Mouse (Mus musculus): ENCODE data around the gene Herc3. TPM values are rescaled to one million over a fixed set of nuclear protein-coding genes. Genes with fewer than 3 reads are reported as not detected.
A peak's percentile ranks its signal among the peaks of the same experiment; 100 is the strongest.

Gene Herc3
- polyA plus RNA-seq, 1 experiment from 2014 or later, result 9.1 TPM

GRCm38 (mm10) chr6:58879572-58879971 is 48.3 kb downstream of the Herc3 start:
- no peak for DNase-seq (ENCODE audit: low spot score)
- H3K4me3 ChIP-seq, result no peak overlapping the region
- H3K27me3 ChIP-seq (ENCODE audit: insufficient read depth, poor library complexity, severe bottlenecking), result no peaks in the 10 kb centered on the region
- H3K27ac ChIP-seq, result no peak overlapping the region
- 65% methylated on average over 4 of the region's 4 CpGs for WGBS
- H3K9me3 ChIP-seq, result no peaks in the 10 kb centered on the region
- peaks cover 4% of the 10 kb centered on the region; the same call in 1 of the 2 replicates for H3K36me3 ChIP-seq
- 0 out of 2 replicates have a peak, but pooled peaks cover 6% of the 10 kb centered on the region for H3K4me1 ChIP-seq

GRCm38 (mm10) chr6:58879987-58880386 is 48.7 kb downstream of the Herc3 start:
- no peak for DNase-seq (ENCODE audit: low spot score)
- Histone ChIP-seq H3K36me3 (peaks cover 4% of the 10 kb centered on the region; the same call in 1 of the 2 replicates), H3K4me1 (0 out of 2 replicates have a peak, but pooled peaks cover 6% of the 10 kb centered on the region), H3K9me3 (no peaks in the 10 kb centered on the region), H3K27me3 (ENCODE audit: insufficient read depth, poor library complexity, severe bottlenecking) (no peaks in the 10 kb centered on the region), H3K4me3 (no peak overlapping the region), H3K27ac (no peak overlapping the region)
- WGBS, result 85% methylated on average over 9 of the region's 9 CpGs

GRCm38 (mm10) chr6:58880861-58881260 is 49.6 kb downstream of the Herc3 start:
- DNase-seq (ENCODE audit: low spot score), result no peak
- Histone ChIP-seq H3K27ac (no peak overlapping the region), H3K9me3 (no peaks in the 10 kb centered on the region), H3K4me3 (no peak overlapping the region), H3K36me3 (peaks cover 4% of the 10 kb centered on the region; the same call in 1 of the 2 replicates), H3K27me3 (ENCODE audit: insufficient read depth, poor library complexity, severe bottlenecking) (no peaks in the 10 kb centered on the region), H3K4me1 (0 out of 2 replicates have a peak, but pooled peaks cover 6% of the 10 kb centered on the region)
- WGBS, result 52% methylated on average over 5 of the region's 5 CpGs

DNA sequence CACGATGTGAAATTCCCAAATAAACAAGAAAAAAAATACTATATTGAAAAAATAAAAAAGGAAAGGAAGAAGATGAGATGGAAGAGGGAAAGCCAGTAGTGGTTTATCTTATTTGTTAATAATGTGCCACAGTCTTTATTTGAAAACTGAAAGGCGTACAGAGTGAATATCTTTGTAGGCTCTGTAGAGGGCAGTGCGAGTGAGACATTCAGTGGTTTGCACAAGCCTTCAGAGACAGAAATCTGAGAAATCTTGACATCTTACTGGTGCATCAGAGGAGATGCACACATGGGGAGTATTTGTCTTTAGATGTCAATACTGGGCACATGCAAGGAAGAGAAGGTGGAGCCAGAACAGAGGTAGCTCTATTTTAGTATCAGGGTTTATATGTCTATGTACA is 50.1 kb downstream of the Herc3 start:
- WGBS, result 88% methylated on average over 3 of the region's 3 CpGs

GRCm38 (mm10) chr6:58882271-58882670 is 51.0 kb downstream of the Herc3 start:
- Histone ChIP-seq H3K27me3 (ENCODE audit: insufficient read depth, poor library complexity, severe bottlenecking) (no peaks in the 10 kb centered on the region), H3K36me3 (peaks cover 5% of the 10 kb centered on the region; the same call in 1 of the 2 replicates), H3K9me3 (no peaks in the 10 kb centered on the region), H3K27ac (no peak overlapping the region), H3K4me1 (0 out of 2 replicates have a peak, but pooled peaks cover 6% of the 10 kb centered on the region), H3K4me3 (no peak overlapping the region)
- 82% methylated on average over 6 of the region's 6 CpGs for WGBS
- DNase-seq (ENCODE audit: low spot score), result no peak

More for the DNA sequence above, 50.1 kb downstream of the Herc3 start:
- no peaks in the 10 kb centered on the region for H3K9me3 ChIP-seq
- no peaks in the 10 kb centered on the region for H3K27me3 ChIP-seq (ENCODE audit: insufficient read depth, poor library complexity, severe bottlenecking)
- peaks cover 4% of the 10 kb centered on the region; the same call in 1 of the 2 replicates for H3K36me3 ChIP-seq
- no peak overlapping the region for H3K4me3 ChIP-seq
- 0 out of 2 replicates have a peak, but pooled peaks cover 6% of the 10 kb centered on the region for H3K4me1 ChIP-seq
- no peak for DNase-seq (ENCODE audit: low spot score)
- H3K27ac ChIP-seq, result no peak overlapping the region

- no peak overlapping the region for H3K4me3 ChIP-seq
- H3K27ac ChIP-seq, result no peak overlapping the region
- no peak for DNase-seq (ENCODE audit: low spot score)
- no peaks in the 10 kb centered on the region for H3K27me3 ChIP-seq (ENCODE audit: insufficient read depth, poor library complexity, severe bottlenecking)
- WGBS, result 76% methylated on average over 3 of the region's 3 CpGs
- H3K9me3 ChIP-seq, result no peaks in the 10 kb centered on the region
- H3K36me3 ChIP-seq, result peaks cover 29% of the 10 kb centered on the region; the same call in 1 of the 2 replicates
- no peaks in the 10 kb centered on the region for H3K4me1 ChIP-seq
Measured at GRCm38 (mm10) chr6:58889917-58890316, 58.7 kb downstream of the Herc3 start.

- Histone ChIP-seq H3K27me3 (ENCODE audit: insufficient read depth, poor library complexity, severe bottlenecking) (no peaks in the 10 kb centered on the region), H3K36me3 (peaks cover 27% of the 10 kb centered on the region; the same call in 1 of the 2 replicates)
- 78% methylated on average over 6 of the region's 6 CpGs for WGBS
Measured at GRCm38 (mm10) chr6:58893307-58893706, 62.0 kb downstream of the Herc3 start.

GRCm38 (mm10) chr6:58894994-58895393 is 63.7 kb downstream of the Herc3 start:
- H3K4me3 ChIP-seq, result no peak overlapping the region
- DNase-seq (ENCODE audit: low spot score), result no peak
- H3K36me3 ChIP-seq, result peaks cover 16% of the 10 kb centered on the region; the same call in 1 of the 2 replicates
- 84% methylated on average over 4 of the region's 4 CpGs for WGBS
- no peak overlapping the region for H3K27ac ChIP-seq
- H3K4me1 ChIP-seq, result no peaks in the 10 kb centered on the region
- no peaks in the 10 kb centered on the region for H3K9me3 ChIP-seq
- no peaks in the 10 kb centered on the region for H3K27me3 ChIP-seq (ENCODE audit: insufficient read depth, poor library complexity, severe bottlenecking)

More at GRCm38 (mm10) chr6:58893307-58893706, 62.0 kb downstream of the Herc3 start:
- Histone ChIP-seq H3K4me1 (no peaks in the 10 kb centered on the region), H3K9me3 (no peaks in the 10 kb centered on the region), H3K27ac (no peak overlapping the region), H3K4me3 (no peak overlapping the region)
- DNase-seq (ENCODE audit: low spot score), result no peak

GRCm38 (mm10) chr6:58896648-58897047 is 65.4 kb downstream of the Herc3 start:
- peaks cover 10% of the 10 kb centered on the region; the same call in 1 of the 2 replicates for H3K36me3 ChIP-seq
- no peak for DNase-seq (ENCODE audit: low spot score)
- no peaks in the 10 kb centered on the region for H3K27me3 ChIP-seq (ENCODE audit: insufficient read depth, poor library complexity, severe bottlenecking)
- H3K4me3 ChIP-seq, result no peak overlapping the region
- no peaks in the 10 kb centered on the region for H3K9me3 ChIP-seq
- H3K4me1 ChIP-seq, result no peaks in the 10 kb centered on the region
- H3K27ac ChIP-seq, result no peak overlapping the region
- WGBS, result 80% methylated on average over 3 of the region's 3 CpGs

DNA sequence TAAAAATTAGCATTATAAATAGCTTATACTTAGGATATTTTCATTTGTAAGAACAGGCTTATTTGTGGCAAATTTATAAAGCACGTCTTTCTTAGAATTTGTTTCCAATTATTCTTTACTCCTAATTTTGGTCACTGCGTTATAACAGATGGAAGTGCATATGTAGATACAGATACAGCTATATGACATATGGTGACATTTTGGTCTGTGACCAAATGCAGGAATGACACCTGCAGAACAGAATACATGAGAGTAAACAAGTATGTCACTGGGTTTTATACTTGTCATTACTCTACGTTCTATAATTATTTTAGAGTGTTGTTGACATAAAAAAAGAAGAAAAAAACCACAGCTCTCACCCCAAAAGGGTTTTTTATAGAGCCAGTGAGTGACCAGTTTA is 67.8 kb downstream of the Herc3 start:
- H3K36me3 ChIP-seq, result peaks cover 3% of the 10 kb centered on the region; the same call in 1 of the 2 replicates
- WGBS, result 89% methylated on average over 3 of the region's 3 CpGs
- no peaks in the 10 kb centered on the region for H3K4me1 ChIP-seq
- no peak overlapping the region for H3K4me3 ChIP-seq
- H3K27ac ChIP-seq, result no peak overlapping the region
- no peak for DNase-seq (ENCODE audit: low spot score)
- no peaks in the 10 kb centered on the region for H3K27me3 ChIP-seq (ENCODE audit: insufficient read depth, poor library complexity, severe bottlenecking)
- H3K9me3 ChIP-seq, result no peaks in the 10 kb centered on the region

DNA sequence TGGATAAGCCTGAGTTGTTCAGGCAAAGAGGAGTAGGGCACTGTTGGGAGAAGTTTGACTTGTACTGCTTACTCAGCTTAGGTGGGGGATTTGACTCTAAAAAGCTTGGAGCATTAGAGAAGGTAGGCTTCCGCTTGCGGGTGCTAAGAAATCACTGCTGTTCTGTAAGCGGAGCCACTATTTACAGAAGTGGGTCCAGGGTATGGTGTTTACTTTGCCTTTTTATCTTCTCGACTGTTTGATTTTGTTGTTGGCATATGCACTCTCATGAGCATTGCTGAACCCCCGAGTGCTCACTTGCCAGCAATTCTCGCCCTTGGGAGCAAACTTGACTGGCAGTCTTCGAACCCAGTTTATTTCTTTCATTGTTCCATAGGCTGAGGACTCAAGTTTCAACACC is 69.3 kb downstream of the Herc3 start:
- Histone ChIP-seq H3K36me3 (peaks cover 7% of the 10 kb centered on the region; the same call in 1 of the 2 replicates), H3K27me3 (ENCODE audit: insufficient read depth, poor library complexity, severe bottlenecking) (no peaks in the 10 kb centered on the region), H3K4me1 (no peaks in the 10 kb centered on the region), H3K4me3 (no peak overlapping the region), H3K9me3 (no peaks in the 10 kb centered on the region), H3K27ac (no peak overlapping the region)
- WGBS, result 83% methylated on average over 7 of the region's 7 CpGs
- no peak for DNase-seq (ENCODE audit: low spot score)

DNA sequence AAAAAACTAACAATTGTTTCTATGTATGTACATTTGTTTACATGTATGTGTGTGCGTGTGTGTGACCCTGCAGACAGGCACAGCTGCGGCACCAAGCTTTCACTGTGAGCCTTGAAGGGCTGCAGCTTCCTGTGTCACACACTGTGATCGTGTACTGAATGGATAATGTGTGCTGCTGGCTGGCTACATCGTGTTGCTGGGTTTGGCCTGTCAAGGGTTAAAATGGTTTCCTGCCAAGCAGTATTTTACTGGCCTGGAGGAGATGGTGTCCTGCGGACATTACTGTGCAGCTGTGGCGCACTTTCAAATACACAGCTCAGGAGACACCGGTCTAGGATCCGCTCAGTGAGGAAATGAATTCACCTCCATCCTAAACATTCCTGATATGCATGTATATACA is 71.9 kb downstream of the Herc3 start:
- Histone ChIP-seq H3K4me1 (no peaks in the 10 kb centered on the region), H3K36me3 (peaks cover 20% of the 10 kb centered on the region), H3K27me3 (ENCODE audit: insufficient read depth, poor library complexity, severe bottlenecking) (no peaks in the 10 kb centered on the region), H3K4me3 (no peak overlapping the region), H3K9me3 (peaks cover 14% of the 10 kb centered on the region), H3K27ac (no peak overlapping the region)
- DNase-seq (ENCODE audit: low spot score), result no peak
- 53% methylated on average over 8 of the region's 8 CpGs for WGBS

- no peak overlapping the region for H3K4me3 ChIP-seq
- peaks cover 14% of the 10 kb centered on the region for H3K9me3 ChIP-seq
- 54% methylated on average over 3 of the region's 3 CpGs for WGBS
- DNase-seq (ENCODE audit: low spot score), result no peak
- H3K27me3 ChIP-seq (ENCODE audit: insufficient read depth, poor library complexity, severe bottlenecking), result no peaks in the 10 kb centered on the region
- no peak overlapping the region for H3K27ac ChIP-seq
- H3K36me3 ChIP-seq, result peaks cover 20% of the 10 kb centered on the region
- no peaks in the 10 kb centered on the region for H3K4me1 ChIP-seq
Measured at GRCm38 (mm10) chr6:58904551-58904950, 73.3 kb downstream of the Herc3 start.

DNA sequence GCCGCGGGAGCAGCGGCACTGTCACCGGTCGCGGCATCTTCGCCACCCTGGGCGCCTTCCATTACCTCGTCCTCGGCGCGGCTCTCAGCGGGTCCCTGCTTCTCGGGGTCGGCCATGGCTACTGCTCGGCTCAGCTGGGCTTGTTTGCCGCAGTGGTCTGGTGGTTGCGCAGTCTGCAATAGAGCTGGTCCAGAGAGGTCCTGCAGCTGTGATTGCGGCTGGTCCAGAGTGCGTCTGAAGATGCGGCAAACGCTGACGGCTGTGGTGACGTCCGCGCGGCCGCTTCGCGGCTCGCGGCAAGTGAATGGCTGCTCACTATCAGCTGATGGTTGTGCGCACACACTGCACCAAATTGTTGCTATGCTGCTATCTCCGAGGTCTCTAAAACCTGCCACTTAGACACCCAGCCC is 75.6 kb downstream of the Herc3 start, which contains the start of gene Nap1l5:
Nap1l5 (minus strand) TSS at position 225 of the 410 bp plus-strand sequence.
- 56% methylated on average over 34 of the region's 34 CpGs for WGBS

More for the DNA sequence above, 75.6 kb downstream of the Herc3 start, which contains the start of gene Nap1l5:
- Histone ChIP-seq H3K27me3 (ENCODE audit: insufficient read depth, poor library complexity, severe bottlenecking) (no peaks in the 10 kb centered on the region), H3K36me3 (peaks cover 22% of the 10 kb centered on the region), H3K4me3 (peak within 1 kb of the TSS; percentile 63), H3K4me1 (no peaks in the 10 kb centered on the region), H3K9me3 (peaks cover 14% of the 10 kb centered on the region), H3K27ac (0 out of 2 replicates have a peak within 1 kb of the TSS, but pooled peaks have one; percentile 48)
- no peak for DNase-seq (ENCODE audit: low spot score)

All from heart, embryonic 10.5 days (tissue).